Mouse (Mus musculus) heart, embryonic 16.5 days (tissue): Measurements from ENCODE around the gene 2010106E10Rik. TPM values are rescaled to one million over a fixed set of nuclear protein-coding genes. Genes with fewer than 3 reads are reported as not detected.

ENCODE experiments used
- polyA plus RNA-seq: library from polyadenylated mRNA; unstranded; fragments of >200 nt; fragmentation: Nextera tagmentation; extraction: Ambion mirVana; gene quantifications from 2 replicates; pipeline ENCODE4 v1.2.1, GENCODE M21; 2015

The 2010106E10Rik gene
- polyA plus RNA-seq, 1 experiment from 2014 or later, result 0.26 TPM

Other genes with a start within 250 kb of the 2010106E10Rik start
- 84.4 and 87.8 TPM in 2 replicates for gene Apool, start 183.9 kb upstream of the 2010106E10Rik start, polyA plus RNA-seq
- gene Satl1, start 88.5 kb upstream of the 2010106E10Rik start, polyA plus RNA-seq, result not detected in 2 replicates
- 4.8 and 6.7 TPM in 2 replicates for gene Zfp711, start 105.3 kb downstream of the 2010106E10Rik start, polyA plus RNA-seq
- gene Pof1b, start 203.4 kb downstream of the 2010106E10Rik start, polyA plus RNA-seq, result 0.22 and 0.31 TPM in 2 replicates